Mouse (Mus musculus): Measurements from ENCODE around the gene E030025P04Rik. TPM values are rescaled to one million over a fixed set of nuclear protein-coding genes. Genes with fewer than 3 reads are reported as not detected.

The E030025P04Rik gene
- polyA plus RNA-seq, 1 experiment from 2014 or later = not detected

- no peak overlapping the region for H3K4me2 ChIP-seq
- WGBS = 20% methylated on average over 5 of the region's 5 CpGs
- no peak overlapping the region for H3K27ac ChIP-seq (replicated peaks)
- H3K4me1 ChIP-seq = peaks cover 11% of the 10 kb centered on the region
- peaks cover 62% of the 10 kb centered on the region for H3K27me3 ChIP-seq (replicated peaks)
- no peaks in the 10 kb centered on the region for H3K9me3 ChIP-seq
- no peak for ATAC-seq (ENCODE audit: extremely low read depth, insufficient number of reproducible peaks, low FRiP score, low TSS enrichment)
- H3K9ac ChIP-seq = no peak overlapping the region
- H3K36me3 ChIP-seq = no peaks in the 10 kb centered on the region
- no peak overlapping the region for H3K4me3 ChIP-seq
These were observed 52.3 kb downstream of the E030025P04Rik start for GRCm38 (mm10) chr11:109091821-109092220.

Other genes starting within 250 kb of the E030025P04Rik start
- 1.5 and 2.0 TPM in 2 replicates for gene Axin2, start 224.0 kb downstream of the E030025P04Rik start, polyA plus RNA-seq (2015; fragmentation: Nextera tagmentation; extraction: Ambion mirVana)
- 0.60 and 0.64 TPM in 2 replicates for gene Rgs9, start 153.8 kb upstream of the E030025P04Rik start, polyA plus RNA-seq (2015; fragmentation: Nextera tagmentation; extraction: Ambion mirVana)
- 17.8 and 18.6 TPM in 2 replicates for gene Gna13, start 218.5 kb upstream of the E030025P04Rik start, polyA plus RNA-seq (2015; fragmentation: Nextera tagmentation; extraction: Ambion mirVana)